Mouse (Mus musculus) heart, adult 2 months (tissue): Measurements from ENCODE around the gene Sik1. TPM values are rescaled to one million over a fixed set of nuclear protein-coding genes. Genes with fewer than 3 reads are reported as not detected.

Source experiments
- DNase-seq, 2 experiments: peaks; one replicate each; pipeline ENCODE4 v3.0.0; 2021
- H3K27ac ChIP-seq: fragments of 200-600 bp; 2 replicates; pipeline ENCODE4 v1.8.1; 2022
- H3K27me3 ChIP-seq: fragments of 200-500 bp; 2 replicates; pipeline ENCODE4 v1.6.1; 2012; ENCODE audit warnings: mild to moderate bottlenecking, low read length, inconsistent platforms, mixed read lengths; ENCODE audit not compliant: control insufficient read depth, insufficient read depth
- H3K36me3 ChIP-seq: fragments of 200-500 bp; 2 replicates; pipeline ENCODE4 v1.6.1; 2012; ENCODE audit warnings: low read length, inconsistent platforms; ENCODE audit not compliant: control insufficient read depth, insufficient read depth
- H3K4me1 ChIP-seq: fragments of 200-500 bp; 2 replicates; pipeline ENCODE4 v1.6.1; 2011; ENCODE audit warnings: low read length; ENCODE audit not compliant: control insufficient read depth, insufficient read depth
- H3K4me3 ChIP-seq: fragments of 200-600 bp; 2 replicates; pipeline ENCODE4 v1.8.1; 2022
- H3K79me2 ChIP-seq: fragments of 200-500 bp; replicated peaks from 2 replicates; pipeline ENCODE4 v1.6.1; 2012; ENCODE audit warnings: mild to moderate bottlenecking, inconsistent platforms, low read length, moderate library complexity, mixed read lengths; ENCODE audit not compliant: control insufficient read depth, insufficient read depth
- H3K9ac ChIP-seq: fragments of 200-500 bp; 2 replicates; pipeline ENCODE4 v1.6.1; 2012; ENCODE audit warnings: low read depth, mild to moderate bottlenecking, control low read depth, inconsistent platforms, low read length, mixed read lengths
- CTCF ChIP-seq: fragments of 200-600 bp; IDR thresholded peaks from 2 replicates; pipeline ENCODE4 v1.8.1; 2022; ENCODE audit warnings: antibody characterized with exemption, mild to moderate bottlenecking, moderate library complexity
- EP300 ChIP-seq: fragments of 200-500 bp; IDR thresholded peaks from 2 replicates; pipeline ENCODE4 v1.6.1; 2011; ENCODE audit warnings: low read depth, low read length, control low read depth; ENCODE audit not compliant: insufficient read depth
- POLR2A ChIP-seq: fragments of 200-500 bp; IDR thresholded peaks from 2 replicates; pipeline ENCODE4 v1.6.1; 2011; ENCODE audit warnings: mild to moderate bottlenecking, low read depth, low read length, control low read depth; ENCODE audit not compliant: insufficient read depth
- WGBS: fragments of 180-500 bp; shearing (Covaris S2); methylation state at CpG from one replicate; pipeline ENCODE4 v1.1.7; 2018; 5-methylcytosine and 5-hydroxymethylcytosine counted together
- intact Hi-C: fragments of 180-260 bp; cut with DNase I; formaldehyde crosslinking; loops from one replicate; pipeline ENCODE4 v1.15.1; 2025
- polyA plus RNA-seq: library from polyadenylated mRNA; depleted of rRNA; stranded (reverse); fragments of >200 nt; gene quantifications from 2 replicates; pipeline ENCODE4 v1.2.3, GENCODE M21; 2012
- total RNA-seq, 2 experiments: library from RNA; stranded (reverse); gene quantifications; 2 replicates each; pipeline ENCODE4 v1.2.3; 2021

The Sik1 gene
- total and polyA plus RNA-seq, 3 experiments: 21.0 to 62.7 (median 39.6) TPM

DNA sequence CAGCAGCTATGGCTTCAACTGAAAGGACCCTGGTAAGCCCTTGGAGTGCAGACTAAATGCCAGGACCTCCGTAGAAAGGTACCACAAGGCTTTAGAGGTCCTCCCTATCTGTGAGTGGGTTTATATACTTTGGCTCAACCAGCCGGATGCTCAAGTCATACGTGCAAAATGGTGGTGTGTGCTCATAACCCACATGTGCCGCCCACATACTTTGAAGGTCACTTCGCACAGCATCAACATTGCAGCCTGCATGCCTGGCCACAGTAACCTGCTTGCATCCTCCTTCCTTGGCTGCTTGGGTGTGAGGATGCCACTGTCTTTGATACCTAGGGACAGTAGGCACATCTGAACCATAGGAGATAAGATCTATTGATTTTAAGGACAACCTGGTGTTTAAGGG lies 26.7 kb downstream of the Sik1 start:
- no peaks in the 10 kb centered on the region for H3K27me3 ChIP-seq
- TF ChIP-seq EP300 (no peak), CTCF (no peak), POLR2A (no peak)
- H3K4me3 ChIP-seq: no peak overlapping the region
- intact Hi-C loops: loop anchor here (1.0 kb wide), 1 partner anchor 26 kb away; the partner anchor contains the start of gene Sik1
- over 99% methylated on average over 5 of the region's 5 CpGs for WGBS
- no peaks in the 10 kb centered on the region for H3K79me2 ChIP-seq
- H3K36me3 ChIP-seq: no peaks in the 10 kb centered on the region
- peaks cover 17% of the 10 kb centered on the region for H3K4me1 ChIP-seq
- H3K27ac ChIP-seq: peak overlapping the region; percentile 28; the same call in 1 of the 2 replicates
- DNase-seq: no peak
- no peak overlapping the region for H3K9ac ChIP-seq

DNA sequence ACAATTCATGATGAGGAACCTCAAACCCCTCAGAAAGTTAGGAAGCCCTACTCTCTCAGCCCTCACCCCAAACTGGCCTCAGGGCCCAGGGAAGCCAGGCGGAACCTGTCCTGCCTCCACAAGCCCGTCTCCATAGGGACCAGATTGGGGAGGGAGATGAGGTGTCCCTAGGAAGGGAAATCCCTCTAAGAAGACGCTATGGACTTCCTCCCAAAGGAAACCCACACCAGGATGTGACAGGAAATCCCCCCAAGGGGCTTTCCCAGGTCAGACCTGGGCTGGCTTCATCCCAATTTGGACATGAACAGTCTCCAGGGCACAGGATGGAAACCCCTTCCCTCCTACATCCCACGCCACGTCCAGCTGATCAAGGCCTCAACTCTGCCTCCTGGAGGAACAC lies 27.5 kb downstream of the Sik1 start:
- no peaks in the 10 kb centered on the region for H3K27me3 ChIP-seq
- TF ChIP-seq EP300 (0 out of 2 replicates have a peak, but pooled peaks have one; percentile 21), CTCF (peak; percentile 46; the same call in 1 of the 2 replicates), POLR2A (no peak)
- H3K36me3 ChIP-seq: no peaks in the 10 kb centered on the region
- intact Hi-C loops: loop anchor here (1.0 kb wide), 1 partner anchor 27 kb away; the partner anchor contains the start of gene Sik1
- no peak overlapping the region for H3K4me3 ChIP-seq
- no peak for DNase-seq
- H3K9ac ChIP-seq: no peak overlapping the region
- WGBS: 44% methylated on average over 5 of the region's 5 CpGs
- peak overlapping the region; percentile 52 for H3K27ac ChIP-seq
- H3K79me2 ChIP-seq: no peaks in the 10 kb centered on the region
- H3K4me1 ChIP-seq: peaks cover 15% of the 10 kb centered on the region

DNA sequence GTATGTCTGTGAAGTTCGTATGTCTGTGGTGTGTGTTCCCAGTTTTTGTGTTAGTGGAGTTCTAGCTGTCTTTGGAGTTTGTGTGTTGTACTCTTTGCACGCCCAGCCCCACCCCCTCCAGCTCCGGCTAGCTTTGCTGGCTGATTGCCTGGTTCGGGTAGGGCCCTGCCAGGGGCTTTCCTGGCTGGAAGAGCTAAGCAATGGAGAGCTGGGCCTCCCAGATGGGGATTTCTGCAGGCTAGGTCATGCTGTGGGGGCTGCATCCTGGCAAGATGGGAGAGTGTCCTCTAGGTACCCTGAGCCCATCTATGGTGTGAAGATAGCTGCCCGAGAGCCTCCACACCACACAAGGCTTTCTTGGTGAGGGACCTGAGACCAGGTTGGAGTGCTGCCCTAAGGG lies 28.4 kb downstream of the Sik1 start:
- H3K4me3 ChIP-seq: no peak overlapping the region
- 6% methylated on average over 5 of the region's 5 CpGs for WGBS
- no peak for TF ChIP-seq POLR2A
- no peak for TF ChIP-seq CTCF
- no peak for TF ChIP-seq EP300
- intact Hi-C loops: no loop called here
- no peaks in the 10 kb centered on the region for H3K79me2 ChIP-seq
- H3K36me3 ChIP-seq: no peaks in the 10 kb centered on the region
- peak overlapping the region; percentile 52 for H3K27ac ChIP-seq
- H3K4me1 ChIP-seq: peaks cover 15% of the 10 kb centered on the region
- no peaks in the 10 kb centered on the region for H3K27me3 ChIP-seq
- H3K9ac ChIP-seq: peak overlapping the region; percentile 8; the same call in 1 of the 2 replicates
- DNase-seq: peak; percentile 76 to 80

DNA sequence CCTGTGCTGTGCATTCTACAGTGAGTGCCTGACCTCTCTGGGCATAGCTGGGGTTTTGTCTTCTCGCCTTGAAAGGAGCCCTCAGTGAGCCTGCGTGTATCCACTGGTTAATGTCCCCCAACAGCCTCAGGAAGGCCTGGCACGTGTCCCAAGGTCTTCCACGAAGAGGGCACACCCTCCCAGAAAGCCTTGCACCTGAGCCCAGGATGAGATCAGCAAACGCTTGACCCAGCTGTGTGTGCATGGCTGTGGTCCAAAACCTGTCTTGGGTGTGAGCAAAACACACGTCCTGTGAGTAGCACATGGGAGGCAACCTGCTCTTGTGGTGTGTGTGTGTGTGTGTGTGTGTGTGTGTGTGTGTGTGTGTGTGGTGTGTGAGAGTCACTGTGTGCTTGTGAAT lies 28.9 kb downstream of the Sik1 start:
- TF ChIP-seq CTCF (no peak), EP300 (peak; percentile 74; the same call in 1 of the 2 replicates), POLR2A (no peak)
- peak; percentile 58 to 65 for DNase-seq
- no peaks in the 10 kb centered on the region for H3K27me3 ChIP-seq
- H3K4me3 ChIP-seq: no peak overlapping the region
- 15% methylated on average over 6 of the region's 6 CpGs for WGBS
- no peak overlapping the region for H3K27ac ChIP-seq
- no peaks in the 10 kb centered on the region for H3K79me2 ChIP-seq
- peak overlapping the region; percentile 8; the same call in 1 of the 2 replicates for H3K9ac ChIP-seq
- intact Hi-C loops: no loop called here
- H3K36me3 ChIP-seq: no peaks in the 10 kb centered on the region
- peaks cover 15% of the 10 kb centered on the region for H3K4me1 ChIP-seq

DNA sequence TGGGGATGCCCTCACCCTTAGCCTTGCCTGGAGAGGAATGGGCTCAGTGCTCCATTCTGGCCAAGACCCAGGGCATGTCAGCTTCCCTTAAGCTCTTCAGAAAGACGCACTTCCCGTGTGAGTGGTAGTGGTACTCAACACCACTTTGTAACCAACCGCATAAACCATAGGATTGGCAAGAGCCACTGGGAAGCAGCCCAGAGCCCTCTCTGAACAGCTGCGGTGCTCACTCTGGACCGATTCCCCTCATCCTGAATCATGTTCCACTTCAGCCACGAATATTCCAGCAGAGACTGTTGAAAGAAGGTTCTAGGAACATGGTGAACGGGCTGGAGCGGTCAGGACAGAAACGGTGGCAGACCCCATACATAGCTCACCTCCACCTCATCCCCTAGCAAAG lies 29.9 kb downstream of the Sik1 start:
- Histone ChIP-seq H3K79me2 (no peaks in the 10 kb centered on the region), H3K9ac (no peak overlapping the region), H3K36me3 (no peaks in the 10 kb centered on the region), H3K27me3 (no peaks in the 10 kb centered on the region), H3K4me1 (peaks cover 15% of the 10 kb centered on the region), H3K27ac (no peak overlapping the region), H3K4me3 (no peak overlapping the region)
- DNase-seq: no peak
- WGBS: 77% methylated on average over 9 of the region's 9 CpGs
- intact Hi-C loops: no loop called here
- TF ChIP-seq POLR2A: no peak

DNA sequence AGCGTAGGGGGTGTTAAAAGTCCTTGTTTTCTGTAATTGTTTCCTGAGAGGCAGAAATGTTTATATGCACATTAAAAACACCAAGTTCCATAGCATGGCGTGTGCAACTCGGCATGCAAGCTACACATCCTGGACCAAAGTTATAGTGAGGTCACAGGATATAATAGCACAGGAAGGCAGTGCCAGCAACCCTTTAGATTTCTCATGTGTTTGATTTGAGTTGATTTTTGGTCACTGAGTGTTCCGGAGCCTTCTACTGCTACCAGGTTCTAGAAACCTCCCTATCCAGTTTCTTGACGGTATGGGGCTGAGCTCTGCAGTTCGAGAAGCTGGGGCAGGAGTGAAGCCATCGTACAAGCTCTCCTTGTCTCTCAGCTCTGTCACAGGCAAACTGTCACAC lies 30.8 kb downstream of the Sik1 start:
- Histone ChIP-seq H3K4me1 (peaks cover 15% of the 10 kb centered on the region), H3K9ac (no peak overlapping the region), H3K36me3 (no peaks in the 10 kb centered on the region), H3K79me2 (no peaks in the 10 kb centered on the region), H3K4me3 (no peak overlapping the region), H3K27me3 (no peaks in the 10 kb centered on the region), H3K27ac (no peak overlapping the region)
- TF ChIP-seq CTCF (no peak), POLR2A (no peak), EP300 (no peak)
- intact Hi-C loops: no loop called here
- 72% methylated on average over 7 of the region's 7 CpGs for WGBS
- no peak for DNase-seq
